Mouse (Mus musculus) embryonic fibroblast, embryonic 13.5 days (primary cell): ENCODE measurements around the gene Tmem273.

ENCODE experiments used
- CTCF ChIP-seq: IDR thresholded peaks from 2 replicates; pipeline ENCODE4 v1.5.1; 2011; ENCODE audit warnings: mild to moderate bottlenecking, control low read depth, low read length, moderate library complexity, borderline replicate concordance; ENCODE audit not compliant: insufficient read depth
- POLR2A ChIP-seq: IDR thresholded peaks from 2 replicates; pipeline ENCODE4 v1.6.1; 2011; ENCODE audit warnings: low read depth, mild to moderate bottlenecking, control low read depth, low read length, moderate library complexity

GRCm38 (mm10) chr14:32800048-32800447 lies 14.3 kb downstream of the Tmem273 start:
- TF ChIP-seq CTCF (no peak), POLR2A (no peak)
